Mouse (Mus musculus): ENCODE measurements at regions not wholly inside any gene's neighbourhood (a gene's known extent, or its start where the extent isn't known, plus 50 kb on each side); places are given as distances from the start of the nearest gene placed in this dataset.
A peak's percentile ranks its signal among the peaks of the same experiment; 100 is the strongest.

- no peak overlapping the region for H3K4me3 ChIP-seq (ENCODE audit: low read depth, low read length)
- no peak for TF ChIP-seq CTCF (IDR thresholded peaks at IDR 0.05; ENCODE audit: low read depth)
- DNase-seq (peak; percentile 73), ATAC-seq (ENCODE audit: insufficient read depth) (peak; percentile 69)
- peak overlapping the region; percentile 69 for H3K27ac ChIP-seq (ENCODE audit: low read depth)
- H3K27me3 ChIP-seq (ENCODE audit: insufficient read depth, low read length) = no peaks in the 10 kb centered on the region
- H3K4me2 ChIP-seq = no peak overlapping the region
- H3K4me1 ChIP-seq (ENCODE audit: insufficient read depth) = no peaks in the 10 kb centered on the region
- no peaks in the 10 kb centered on the region for H3K9me3 ChIP-seq (ENCODE audit: low read depth, low read length)
- H3K36me3 ChIP-seq (ENCODE audit: insufficient read depth) = no peaks in the 10 kb centered on the region
- H3K9ac ChIP-seq = no peak overlapping the region
- 32% methylated on average over 7 of the region's 7 CpGs for WGBS
Measured at GRCm38 (mm10) chr11:18534807-18535591, 483.8 kb downstream of the Meis1 start.

GRCm38 (mm10) chr11:18531264-18532110 lies 487.3 kb downstream of the Meis1 start:
- H3K4me3 ChIP-seq (ENCODE audit: low read depth, low read length) = no peak overlapping the region
- no peak overlapping the region for H3K9ac ChIP-seq
- no peaks in the 10 kb centered on the region for H3K9me3 ChIP-seq (ENCODE audit: low read depth, low read length)
- H3K27me3 ChIP-seq (ENCODE audit: insufficient read depth, low read length) = no peaks in the 10 kb centered on the region
- H3K4me1 ChIP-seq (ENCODE audit: insufficient read depth) = no peaks in the 10 kb centered on the region
- WGBS = 53% methylated on average over 2 of the region's 2 CpGs
- no peak for TF ChIP-seq CTCF (IDR thresholded peaks at IDR 0.05; ENCODE audit: low read depth)
- DNase-seq = peak; percentile 11
- no peak for ATAC-seq (ENCODE audit: insufficient read depth)
- no peak overlapping the region for H3K27ac ChIP-seq (ENCODE audit: low read depth)
- no peaks in the 10 kb centered on the region for H3K36me3 ChIP-seq (ENCODE audit: insufficient read depth)
- H3K4me2 ChIP-seq = no peak overlapping the region

- H3K27me3 ChIP-seq (ENCODE audit: insufficient read depth, low read length) = no peaks in the 10 kb centered on the region
- H3K4me3 ChIP-seq (ENCODE audit: low read depth, low read length) = no peak overlapping the region
- no peak overlapping the region for H3K9ac ChIP-seq
- no peak for TF ChIP-seq CTCF (IDR thresholded peaks at IDR 0.05; ENCODE audit: low read depth)
- no peak for DNase-seq
- no peaks in the 10 kb centered on the region for H3K36me3 ChIP-seq (ENCODE audit: insufficient read depth)
- H3K4me1 ChIP-seq (ENCODE audit: insufficient read depth) = no peaks in the 10 kb centered on the region
- WGBS = 39% methylated on average over 4 of the region's 4 CpGs
- H3K27ac ChIP-seq (ENCODE audit: low read depth) = no peak overlapping the region
- no peak for ATAC-seq (ENCODE audit: insufficient read depth)
- H3K4me2 ChIP-seq = no peak overlapping the region
- no peaks in the 10 kb centered on the region for H3K9me3 ChIP-seq (ENCODE audit: low read depth, low read length)
Measured at GRCm38 (mm10) chr11:18528568-18528967, 490.2 kb downstream of the Meis1 start.

- DNase-seq (no peak), ATAC-seq (ENCODE audit: insufficient read depth) (no peak)
- Histone ChIP-seq H3K9me3 (ENCODE audit: low read depth, low read length) (no peaks in the 10 kb centered on the region), H3K36me3 (ENCODE audit: insufficient read depth) (no peaks in the 10 kb centered on the region), H3K4me3 (ENCODE audit: low read depth, low read length) (no peak overlapping the region), H3K4me2 (no peak overlapping the region), H3K9ac (no peak overlapping the region), H3K27me3 (ENCODE audit: insufficient read depth, low read length) (no peaks in the 10 kb centered on the region), H3K27ac (ENCODE audit: low read depth) (no peak overlapping the region), H3K4me1 (ENCODE audit: insufficient read depth) (no peaks in the 10 kb centered on the region)
- WGBS = 68% methylated on average over 6 of the region's 6 CpGs
- TF ChIP-seq CTCF (IDR thresholded peaks at IDR 0.05; ENCODE audit: low read depth) = no peak
Measured at GRCm38 (mm10) chr11:18495108-18495757, 523.6 kb downstream of the Meis1 start.

- no peak overlapping the region for H3K27ac ChIP-seq (ENCODE audit: low read depth)
- DNase-seq = peak; percentile 5
- H3K9me3 ChIP-seq (ENCODE audit: low read depth, low read length) = no peaks in the 10 kb centered on the region
- no peaks in the 10 kb centered on the region for H3K4me1 ChIP-seq (ENCODE audit: insufficient read depth)
- no peak for TF ChIP-seq CTCF (IDR thresholded peaks at IDR 0.05; ENCODE audit: low read depth)
- H3K27me3 ChIP-seq (ENCODE audit: insufficient read depth, low read length) = no peaks in the 10 kb centered on the region
- ATAC-seq (ENCODE audit: insufficient read depth) = no peak
- no peaks in the 10 kb centered on the region for H3K36me3 ChIP-seq (ENCODE audit: insufficient read depth)
- H3K4me2 ChIP-seq = no peak overlapping the region
- no peak overlapping the region for H3K9ac ChIP-seq
- WGBS = 68% methylated on average over 5 of the region's 5 CpGs
- H3K4me3 ChIP-seq (ENCODE audit: low read depth, low read length) = no peak overlapping the region
Measured at GRCm38 (mm10) chr11:18493981-18494380, 524.8 kb downstream of the Meis1 start.

- H3K4me3 ChIP-seq (ENCODE audit: low read depth, low read length) = no peak overlapping the region
- WGBS = 34% methylated on average over 2 of the region's 2 CpGs
- H3K9me3 ChIP-seq (ENCODE audit: low read depth, low read length) = no peaks in the 10 kb centered on the region
- no peak overlapping the region for H3K27ac ChIP-seq (ENCODE audit: low read depth)
- H3K36me3 ChIP-seq (ENCODE audit: insufficient read depth) = no peaks in the 10 kb centered on the region
- no peak for ATAC-seq (ENCODE audit: insufficient read depth)
- TF ChIP-seq CTCF (IDR thresholded peaks at IDR 0.05; ENCODE audit: low read depth) = no peak
- H3K27me3 ChIP-seq (ENCODE audit: insufficient read depth, low read length) = no peaks in the 10 kb centered on the region
- H3K4me2 ChIP-seq = no peak overlapping the region
- no peaks in the 10 kb centered on the region for H3K4me1 ChIP-seq (ENCODE audit: insufficient read depth)
- DNase-seq = peak; percentile 25
- no peak overlapping the region for H3K9ac ChIP-seq
Measured at GRCm38 (mm10) chr11:18493086-18493485, 525.7 kb downstream of the Meis1 start.
